In the genomic region with DNA sequence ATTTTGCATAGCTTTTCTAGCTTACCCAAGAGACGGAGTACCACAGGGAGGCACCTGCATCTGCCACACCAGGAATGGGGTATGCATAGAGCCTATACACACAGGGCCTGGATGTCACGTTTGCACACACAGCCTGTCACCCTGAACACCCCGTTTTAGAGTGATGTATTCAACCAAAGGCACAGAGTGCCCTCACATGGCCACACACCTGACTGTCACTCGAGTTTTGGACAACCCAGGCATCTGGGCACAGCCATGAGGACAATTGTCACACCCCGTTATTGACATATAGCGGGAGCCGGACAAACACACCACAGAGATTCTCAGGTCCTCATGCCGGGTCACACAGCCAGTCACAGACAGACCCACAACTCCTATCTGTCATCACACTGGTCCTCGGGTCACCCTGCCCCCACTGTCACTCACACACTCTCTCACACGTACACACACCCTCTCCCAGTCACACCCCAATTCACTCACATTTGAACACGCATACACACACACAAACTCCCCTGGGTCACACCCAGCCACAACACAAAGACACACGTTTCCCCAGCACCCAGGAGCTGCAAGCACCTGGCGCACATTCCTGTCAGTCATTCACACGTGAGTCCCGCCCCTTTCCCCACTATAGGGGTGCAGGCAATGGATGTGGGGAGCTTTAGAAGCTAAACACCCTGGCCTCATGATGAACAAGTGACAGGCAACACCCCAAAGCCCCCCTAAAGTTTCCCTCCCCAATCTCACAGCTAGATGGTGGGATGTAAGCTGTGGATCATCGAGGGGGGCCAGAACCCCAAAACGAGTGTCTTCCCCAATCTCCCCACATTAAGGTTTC, we compare ENCODE assay signal across 9 mouse cellular contexts. TPM values are rescaled to one million over a fixed set of nuclear protein-coding genes. Genes with fewer than 3 reads are reported as not detected.
DNase-seq lines count a peak whose midpoint lies in the region; ATAC-seq and TF ChIP-seq lines count a peak whose summit lies in the region.
"Had no signal": no experiment of that assay in that cellular context is flagged by ENCODE, and none has a peak within 500 bp of the region (broad histone marks: within the 10 kb centered on the region; RNA-seq: fewer than 3 reads in every experiment).

No protein-coding gene starts in this region.

- no peak overlapping the region for H3K27ac ChIP-seq in heart, postnatal 0 days (ENCODE audit: low read depth)
- H3K27ac ChIP-seq in hindbrain, embryonic 13.5 days, result peak overlapping the region; percentile 70
- H3K27ac ChIP-seq in midbrain, embryonic 12.5 days (replicated peaks), result no peak overlapping the region

- TF ChIP-seq POLR2A in brain, embryonic 14.5 days (IDR thresholded peaks at IDR 0.05; ENCODE audit: borderline replicate concordance, extremely low read depth, insufficient read depth, insufficient read length, poor library complexity, severe bottlenecking), result no peak

- DNase-seq in heart, postnatal 0 days (ENCODE audit: low spot score), result no peak
- no peak for DNase-seq in heart, postnatal 36 days
- DNase-seq in brain, embryonic 14.5 days (ENCODE audit: low read depth), result peak; percentile 37
- DNase-seq in cerebellum, postnatal 10 days, result no peak
- no peak for DNase-seq in spleen, postnatal 4 days (ENCODE audit: low spot score in 2 of 2)
- no peak for DNase-seq in spleen, adult 18-20 months
- DNase-seq: kidney, adult 8-10 months had no signal

- peak overlapping the region; percentile 62; the same call in 1 of the 2 replicates for H3K4me2 ChIP-seq in heart, postnatal 0 days (ENCODE audit: low read depth, low read length)
- peak overlapping the region; percentile 78 for H3K4me2 ChIP-seq in hindbrain, embryonic 13.5 days
- peak overlapping the region; percentile 91 for H3K4me2 ChIP-seq in midbrain, embryonic 12.5 days (replicated peaks)

- TF ChIP-seq EP300 in heart, postnatal 0 days (IDR thresholded peaks at IDR 0.05; ENCODE audit: low read depth), result no peak

- WGBS in heart, postnatal 0 days, result 16% methylated on average over 17 of the region's 17 CpGs
- 10% methylated on average over 17 of the region's 17 CpGs for WGBS in hindbrain, embryonic 13.5 days
- WGBS in midbrain, embryonic 12.5 days, result 10% methylated on average over 17 of the region's 17 CpGs

- peak overlapping the region; percentile 29 for H3K4me3 ChIP-seq in heart, postnatal 0 days (ENCODE audit: low read depth, low read length)
- peak overlapping the region; percentile 71 for H3K4me3 ChIP-seq in hindbrain, embryonic 13.5 days
- peak overlapping the region; percentile 61 for H3K4me3 ChIP-seq in midbrain, embryonic 12.5 days

- H3K9me3 ChIP-seq in heart, postnatal 0 days (replicated peaks; ENCODE audit: control insufficient read depth, low read length), result no peaks in the 10 kb centered on the region
- no peaks in the 10 kb centered on the region for H3K9me3 ChIP-seq in hindbrain, embryonic 13.5 days
- no peaks in the 10 kb centered on the region for H3K9me3 ChIP-seq in midbrain, embryonic 12.5 days

- intact Hi-C loops in heart, postnatal 36 days (cut with DNase I), result loop anchor here (10.0 kb wide), 1 partner anchor 389 kb away; a partner anchor contains a TSS

- H3K4me1 ChIP-seq in heart, postnatal 0 days (ENCODE audit: control insufficient read depth, insufficient read depth), result no peaks in the 10 kb centered on the region
- peaks cover 41% of the 10 kb centered on the region for H3K4me1 ChIP-seq in hindbrain, embryonic 13.5 days (replicated peaks)
- peaks cover 36% of the 10 kb centered on the region for H3K4me1 ChIP-seq in midbrain, embryonic 12.5 days

- peaks cover 58% of the 10 kb centered on the region for H3K27me3 ChIP-seq in heart, postnatal 0 days (ENCODE audit: control insufficient read depth, insufficient read depth, low read length)
- peaks cover 33% of the 10 kb centered on the region for H3K27me3 ChIP-seq in hindbrain, embryonic 13.5 days
- peaks cover 38% of the 10 kb centered on the region for H3K27me3 ChIP-seq in midbrain, embryonic 12.5 days

- no peaks in the 10 kb centered on the region for H3K36me3 ChIP-seq in heart, postnatal 0 days (replicated peaks; ENCODE audit: control insufficient read depth, insufficient read depth, low read length)
- H3K36me3 ChIP-seq in hindbrain, embryonic 13.5 days, result no peaks in the 10 kb centered on the region
- H3K36me3 ChIP-seq in midbrain, embryonic 12.5 days, result no peaks in the 10 kb centered on the region

- no peak for ATAC-seq in heart, postnatal 0 days (ENCODE audit: insufficient read depth, low read depth)
- peak; percentile 44 for ATAC-seq in hindbrain, embryonic 13.5 days (ENCODE audit: low FRiP score)
- peak; percentile 14 for ATAC-seq in midbrain, embryonic 12.5 days (ENCODE audit: low FRiP score, low read depth)

- no peak for TF ChIP-seq CTCF in heart, postnatal 0 days (IDR thresholded peaks at IDR 0.05; ENCODE audit: low read depth)
- 0 out of 2 replicates have a peak, but pooled peaks have one; percentile 2 for TF ChIP-seq CTCF in brain, embryonic 14.5 days (IDR thresholded peaks at IDR 0.05; ENCODE audit: borderline replicate concordance, extremely low read depth, insufficient read depth, insufficient read length)

- no peak overlapping the region for H3K9ac ChIP-seq in heart, postnatal 0 days (replicated peaks; ENCODE audit: low read depth, low read length)
- H3K9ac ChIP-seq in hindbrain, embryonic 13.5 days, result peak overlapping the region; percentile 87
- peak overlapping the region; percentile 70 for H3K9ac ChIP-seq in midbrain, embryonic 12.5 days (replicated peaks)

RNA-seq across cellular contexts. Expression of a gene that starts 0.8 kb away (rescaled TPM):
- total RNA-seq in heart, postnatal 0 days (2014; rRNA removed; ENCODE audit: low replicate concordance), result 3.1 TPM in 1 of 2 replicates, not detected in the other
- 0.20 and 0.34 TPM in 2 replicates for polyA plus RNA-seq in heart, postnatal 0 days (2015; fragmentation: Nextera tagmentation; extraction: Ambion mirVana)
- total RNA-seq in heart, postnatal 36 days (2021), result under 1 TPM; 0.19 to 0.31 TPM
- polyA plus RNA-seq in brain, embryonic 14.5 days (2012; rRNA removed), result 139 and 162 TPM in 2 replicates
- 133 and 145 TPM in 2 replicates for polyA plus RNA-seq in hindbrain, embryonic 13.5 days (2015; fragmentation: Nextera tagmentation; extraction: Ambion mirVana)
- 40.8 and 42.9 TPM in 2 replicates for polyA plus RNA-seq in midbrain, embryonic 12.5 days (2016; fragmentation: Nextera tagmentation; extraction: Ambion mirVana)

Comparison
In these comparisons a context has a peak if more than half of its experiments do, and no peak if none do; other contexts are left out.
1. RNA of a gene that starts 0.8 kb away (polyA plus RNA-seq): 139 to 162 TPM in brain, embryonic 14.5 days, 133 to 145 TPM in hindbrain, embryonic 13.5 days and 40.8 to 42.9 TPM in midbrain, embryonic 12.5 days; 0.20 to 0.34 TPM in heart, postnatal 0 days; every median in the first group is over 10 times any median in the second.
2. Peak in every context shown above with its lines, with median percentiles within 50 percentile points of each other: H3K4me2 ChIP-seq and H3K4me3 ChIP-seq.